ENCODE assay signal across 19 mouse cellular contexts in genomic region chr1:93377307-93377706, GRCm38 (mm10). TPM values are rescaled to one million over a fixed set of nuclear protein-coding genes. Genes with fewer than 3 reads are reported as not detected.
"Had no signal": no experiment of that assay in that cellular context is flagged by ENCODE, and none has a peak within 500 bp of the region (broad histone marks: within the 10 kb centered on the region; RNA-seq: fewer than 3 reads in every experiment).

No protein-coding gene starts in this region.

- H3K9ac ChIP-seq: liver, postnatal 0 days; lung, embryonic 15.5 days; midbrain, embryonic 13.5 days; midbrain, embryonic 15.5 days; neural tube, embryonic 12.5 days had no signal

- H3K4me2 ChIP-seq: lung, embryonic 15.5 days; midbrain, embryonic 11.5 days; midbrain, embryonic 13.5 days; midbrain, embryonic 15.5 days; neural tube, embryonic 12.5 days had no signal

- DNase-seq: liver, postnatal 0 days; lung, adult 2 months; lung, postnatal 14 days; lung, postnatal 36 days; right cerebral cortex, postnatal 14 days; spleen, adult 18-20 months; thymus, adult 18-20 months; thymus, postnatal 14 days; thymus, postnatal 4 days had no signal

- H3K4me1 ChIP-seq: lung, embryonic 15.5 days; midbrain, embryonic 13.5 days; midbrain, embryonic 15.5 days; neural tube, embryonic 12.5 days had no signal

- H3K4me3 ChIP-seq: lung, embryonic 15.5 days; megakaryocyte, embryonic 14.5 days; midbrain, embryonic 13.5 days; midbrain, embryonic 15.5 days; neural tube, embryonic 12.5 days had no signal

- ATAC-seq: liver, postnatal 0 days; lung, postnatal 0 days; midbrain, embryonic 13.5 days; midbrain, embryonic 15.5 days had no signal

- H3K27me3 ChIP-seq: lung, embryonic 15.5 days; midbrain, embryonic 13.5 days; midbrain, embryonic 15.5 days; neural tube, embryonic 12.5 days had no signal

- H3K9me3 ChIP-seq: lung, embryonic 15.5 days; midbrain, embryonic 13.5 days; midbrain, embryonic 15.5 days; neural tube, embryonic 12.5 days had no signal

- H3K36me3 ChIP-seq: lung, embryonic 15.5 days; midbrain, embryonic 13.5 days; midbrain, embryonic 15.5 days; neural tube, embryonic 12.5 days had no signal

- H3K27ac ChIP-seq: lung, embryonic 15.5 days; macrophage; midbrain, embryonic 13.5 days; midbrain, embryonic 15.5 days; neural tube, embryonic 12.5 days had no signal

RNA-seq across cellular contexts. Expression of gene Ano7, which starts 3.6 kb away (rescaled TPM):
- total RNA-seq: monocyte, adult 5-6 weeks; neutrophil, adult 5-6 weeks had no signal
- polyA plus RNA-seq: liver, postnatal 0 days; macrophage had no signal

RNA-seq across cellular contexts. Expression of gene Pask, which starts 34.0 kb away (rescaled TPM):
- total RNA-seq: monocyte, adult 5-6 weeks had no signal
